Mouse (Mus musculus) bone marrow, adult 2 months (tissue): ENCODE measurements around the gene Lrrc29.

ENCODE experiments used
- CTCF ChIP-seq: fragments of 200-500 bp; IDR thresholded peaks from 2 replicates; pipeline ENCODE4 v1.5.1; 2011; ENCODE audit warnings: low read length, control low read depth; ENCODE audit not compliant: control insufficient read depth, insufficient read depth
- POLR2A ChIP-seq: fragments of 200-500 bp; IDR thresholded peaks from 2 replicates; pipeline ENCODE4 v1.6.1; 2011; ENCODE audit warnings: low read depth, mild to moderate bottlenecking, control low read depth, low read length, borderline replicate concordance; ENCODE audit not compliant: control insufficient read depth

GRCm38 (mm10) chr8:105309142-105309847 lies 16.8 kb downstream of the Lrrc29 start:
- no peak for TF ChIP-seq POLR2A
- TF ChIP-seq CTCF = no peak
